Mouse (Mus musculus) thymus, adult 2 months (tissue): ENCODE data around the gene Cdk5rap2. TPM values are rescaled to one million over a fixed set of nuclear protein-coding genes. Genes with fewer than 3 reads are reported as not detected.

Source experiments
- DNase-seq: peaks from one replicate; pipeline ENCODE4 v3.0.0; 2021
- H3K27ac ChIP-seq: fragments of 200-500 bp; 2 replicates; pipeline ENCODE4 v1.5.1; 2012; ENCODE audit warnings: low read length, control low read depth; ENCODE audit not compliant: control insufficient read depth, insufficient read depth
- H3K27me3 ChIP-seq: fragments of 200-500 bp; 2 replicates; pipeline ENCODE4 v1.6.1; 2012; ENCODE audit warnings: mild to moderate bottlenecking, low read length, moderate library complexity, mixed read lengths; ENCODE audit not compliant: control insufficient read depth, insufficient read depth
- H3K36me3 ChIP-seq: fragments of 200-500 bp; 2 replicates; pipeline ENCODE4 v1.6.1; 2012; ENCODE audit warnings: mild to moderate bottlenecking, low read length, moderate library complexity; ENCODE audit not compliant: control insufficient read depth, insufficient read depth
- H3K4me1 ChIP-seq: fragments of 200-500 bp; replicated peaks from 2 replicates; pipeline ENCODE4 v1.6.1; 2012; ENCODE audit warnings: low read length; ENCODE audit not compliant: control insufficient read depth, insufficient read depth
- H3K4me3 ChIP-seq: fragments of 200-500 bp; 2 replicates; pipeline ENCODE4 v1.5.1; 2012; ENCODE audit warnings: mild to moderate bottlenecking, low read length, control low read depth, moderate library complexity; ENCODE audit not compliant: control insufficient read depth, insufficient read depth
- CTCF ChIP-seq: fragments of 200-500 bp; IDR thresholded peaks from 2 replicates; pipeline ENCODE4 v1.5.1; 2012; ENCODE audit warnings: mild to moderate bottlenecking, control low read depth, low read length, moderate library complexity, borderline replicate concordance; ENCODE audit not compliant: control insufficient read depth, poor library complexity, insufficient read depth; ENCODE audit errors: extremely low read depth
- POLR2A ChIP-seq: fragments of 200-500 bp; IDR thresholded peaks from 2 replicates; pipeline ENCODE4 v1.6.1; 2012; ENCODE audit warnings: mild to moderate bottlenecking, low read length, control low read depth, moderate library complexity; ENCODE audit not compliant: control insufficient read depth, poor library complexity, insufficient read depth; ENCODE audit errors: extremely low read depth
- WGBS: fragments of 180-500 bp; shearing (Covaris S2); methylation state at CpG from one replicate; pipeline ENCODE4 v1.1.7; 2018; 5-methylcytosine and 5-hydroxymethylcytosine counted together
- polyA plus RNA-seq: library from polyadenylated mRNA; depleted of rRNA; stranded (reverse); fragments of >200 nt; gene quantifications from 2 replicates; pipeline ENCODE4 v1.2.3, GENCODE M21; 2012; rRNA removed

Gene Cdk5rap2
- 13.3 and 16.4 TPM in 2 replicates for polyA plus RNA-seq

DNA sequence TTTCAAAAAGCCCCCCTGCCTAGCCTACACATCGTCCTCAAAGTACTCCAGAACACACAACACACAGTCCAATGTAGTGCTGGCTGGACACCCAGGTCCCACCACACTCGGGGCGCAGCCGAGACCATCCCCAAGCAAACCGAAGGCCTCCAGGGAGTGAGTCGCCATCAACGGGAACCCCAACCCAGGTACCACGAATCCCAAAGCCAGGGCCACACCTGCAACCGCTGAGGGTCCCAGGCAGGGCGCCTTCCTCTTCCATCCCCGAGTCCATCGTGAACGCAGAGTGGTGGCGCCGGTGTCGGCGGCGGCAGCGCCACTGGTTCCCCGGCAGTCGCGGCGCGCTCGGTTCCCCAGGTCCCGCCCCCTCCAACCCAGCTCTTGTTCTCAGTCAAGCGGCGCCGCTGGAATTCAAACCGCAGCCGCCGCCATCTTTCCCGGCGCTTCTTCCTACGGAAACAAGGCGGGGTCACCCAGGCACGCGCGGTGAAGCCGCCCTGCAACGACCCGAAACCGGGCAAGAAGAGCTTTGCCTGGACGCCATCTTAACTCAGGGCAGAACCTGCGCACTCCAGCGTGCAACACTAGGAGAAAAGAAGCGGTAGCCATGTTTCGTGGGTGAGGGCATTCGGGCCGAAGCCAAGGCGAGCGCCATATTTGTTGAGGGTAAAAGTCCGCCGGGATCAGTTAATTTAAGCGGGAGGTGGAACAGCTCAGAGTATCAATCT lies at the start of gene Cdk5rap2:
Gene Cdk5rap2 (minus strand): TSS at position 450 of the 728 bp plus-strand sequence.
- peak within 1 kb of the TSS; percentile 88 for H3K4me3 ChIP-seq
- peak; percentile 96 for DNase-seq
- no peaks in the 10 kb centered on the region for H3K27me3 ChIP-seq
- under 1% methylated on average over 55 of the region's 55 CpGs for WGBS
- TF ChIP-seq CTCF: peak; percentile 55; the same call in 1 of the 2 replicates
- TF ChIP-seq POLR2A: peak; percentile 70; the same call in 1 of the 2 replicates
- H3K4me1 ChIP-seq: no peaks in the 10 kb centered on the region
- H3K27ac ChIP-seq: no peak within 1 kb of the TSS
- H3K36me3 ChIP-seq: no peaks in the 10 kb centered on the region

DNA sequence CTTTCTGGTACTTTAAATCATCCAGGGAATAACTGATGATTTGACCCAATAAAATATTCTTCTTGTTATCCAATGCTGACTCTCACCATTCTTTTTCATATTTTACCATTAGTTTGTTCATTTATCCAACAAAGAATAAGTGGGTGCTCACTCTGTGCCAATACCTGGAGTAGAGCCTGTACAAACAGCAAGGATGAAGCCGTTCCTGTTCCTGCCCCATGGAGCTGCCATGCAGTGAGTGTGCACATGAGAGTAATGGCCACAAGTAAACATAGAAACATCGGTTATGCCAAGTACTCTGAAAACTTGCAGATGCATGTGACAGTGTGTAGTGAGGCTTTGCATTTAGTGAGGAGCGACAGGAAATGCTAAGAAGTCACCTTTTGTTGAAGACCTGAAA lies 41.9 kb upstream of the Cdk5rap2 start:
- Histone ChIP-seq H3K4me3 (no peak overlapping the region), H3K36me3 (no peaks in the 10 kb centered on the region), H3K27ac (no peak overlapping the region), H3K27me3 (no peaks in the 10 kb centered on the region), H3K4me1 (no peaks in the 10 kb centered on the region)
- TF ChIP-seq CTCF: no peak
- no peak for TF ChIP-seq POLR2A
- DNase-seq: no peak
- WGBS: 96% methylated on average over 3 of the region's 3 CpGs

DNA sequence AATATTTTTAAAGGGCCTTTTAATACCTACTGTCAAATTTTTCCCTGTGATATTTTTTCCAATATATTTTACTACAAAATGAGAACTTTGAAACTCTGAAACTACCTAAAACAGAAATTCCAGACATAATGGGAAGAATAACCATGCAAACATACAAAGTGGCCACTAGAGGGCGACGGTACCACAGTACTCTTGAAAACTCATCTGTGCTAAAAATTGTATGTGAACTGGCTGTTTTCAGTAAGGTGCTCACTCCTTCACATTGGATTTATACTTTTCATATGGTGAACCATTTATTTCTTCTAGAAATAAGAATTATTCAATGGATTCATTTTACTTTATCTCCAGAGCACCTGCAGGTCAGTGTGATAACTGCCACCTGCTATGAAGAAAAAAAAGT lies 41.5 kb upstream of the Cdk5rap2 start:
- TF ChIP-seq CTCF (no peak), POLR2A (no peak)
- 0% methylated on average over 2 of the region's 2 CpGs for WGBS
- DNase-seq: peak; percentile 13
- Histone ChIP-seq H3K36me3 (no peaks in the 10 kb centered on the region), H3K4me1 (no peaks in the 10 kb centered on the region), H3K27ac (no peak overlapping the region), H3K27me3 (no peaks in the 10 kb centered on the region), H3K4me3 (no peak overlapping the region)

DNA sequence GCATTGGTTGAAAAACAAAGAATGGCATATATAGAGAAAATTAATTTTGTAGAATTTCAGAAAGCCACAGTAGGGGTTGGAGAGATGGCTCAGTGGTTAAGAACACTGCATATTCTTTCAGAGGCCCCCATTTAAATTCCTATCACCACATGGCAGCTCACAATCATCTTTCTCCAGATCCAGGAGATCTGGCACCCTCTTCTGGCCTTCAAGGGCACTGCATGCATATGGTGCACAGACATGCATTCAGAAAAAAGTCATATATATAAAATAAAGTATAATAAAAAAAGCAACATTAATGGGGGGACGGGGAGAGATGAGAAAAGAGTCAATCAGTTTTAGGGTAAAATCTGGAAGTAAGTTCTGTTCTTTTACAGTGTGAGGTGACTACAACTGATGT lies 39.4 kb upstream of the Cdk5rap2 start:
- 95% methylated on average over 1 of the region's 1 CpGs for WGBS
- Histone ChIP-seq H3K36me3 (no peaks in the 10 kb centered on the region), H3K27me3 (no peaks in the 10 kb centered on the region), H3K4me1 (no peaks in the 10 kb centered on the region), H3K27ac (no peak overlapping the region), H3K4me3 (no peak overlapping the region)
- DNase-seq: peak; percentile 8
- TF ChIP-seq POLR2A (no peak), CTCF (no peak)

DNA sequence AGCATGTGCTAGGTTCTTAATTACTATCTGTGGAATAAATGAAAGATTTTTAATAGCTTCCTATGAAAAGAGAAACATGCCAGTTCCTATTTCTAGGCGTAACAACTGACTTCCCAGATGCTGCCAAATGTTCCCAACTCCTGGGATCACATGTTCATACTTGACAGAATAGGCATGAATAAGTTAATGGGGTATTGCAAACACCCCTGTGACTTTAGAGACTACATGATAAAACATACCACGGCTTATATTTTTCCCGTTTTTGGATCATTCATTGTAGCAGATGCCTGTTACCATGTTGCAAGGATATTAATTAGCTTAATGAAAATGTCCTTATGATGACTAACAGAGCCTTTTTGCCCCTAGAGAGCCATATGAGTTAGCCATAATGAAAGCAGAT lies 36.5 kb upstream of the Cdk5rap2 start:
- 97% methylated on average over 3 of the region's 3 CpGs for WGBS
- H3K27ac ChIP-seq: no peak overlapping the region
- H3K4me3 ChIP-seq: no peak overlapping the region
- H3K4me1 ChIP-seq: no peaks in the 10 kb centered on the region
- H3K36me3 ChIP-seq: no peaks in the 10 kb centered on the region
- no peak for DNase-seq
- no peaks in the 10 kb centered on the region for H3K27me3 ChIP-seq
- TF ChIP-seq CTCF (no peak), POLR2A (no peak)

DNA sequence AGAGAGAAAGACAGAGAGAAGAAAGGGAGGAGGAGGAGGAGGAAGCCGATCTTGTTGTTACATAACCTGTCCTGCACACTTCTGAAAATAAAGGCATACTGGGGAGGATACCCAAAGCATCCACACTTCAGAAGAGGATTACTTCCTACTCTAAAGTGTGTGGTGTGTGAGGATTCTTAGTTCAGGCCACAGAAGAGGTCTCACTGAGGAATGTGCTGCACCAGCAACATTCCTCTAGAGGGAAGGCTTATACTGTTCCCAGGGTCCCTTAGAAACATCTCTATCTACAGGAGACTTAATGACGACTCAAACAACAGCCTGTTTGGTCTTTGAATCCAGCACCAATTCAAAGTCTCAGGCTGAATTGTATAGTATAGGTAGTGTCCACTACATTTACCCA lies 10.0 kb upstream of the Cdk5rap2 start:
- TF ChIP-seq POLR2A (no peak), CTCF (no peak)
- H3K4me3 ChIP-seq: no peak overlapping the region
- WGBS: 80% methylated on average over 2 of the region's 2 CpGs
- no peaks in the 10 kb centered on the region for H3K27me3 ChIP-seq
- H3K27ac ChIP-seq: no peak overlapping the region
- H3K36me3 ChIP-seq: no peaks in the 10 kb centered on the region
- no peak for DNase-seq
- H3K4me1 ChIP-seq: no peaks in the 10 kb centered on the region
